Mouse (Mus musculus): Measurements from ENCODE around the gene Gm11733. TPM values are rescaled to one million over a fixed set of nuclear protein-coding genes. Genes with fewer than 3 reads are reported as not detected.
A peak's percentile ranks its signal among the peaks of the same experiment; 100 is the strongest.

Gene Gm11733
- total RNA-seq, 2 experiments from 2014 or later: not detected

DNA sequence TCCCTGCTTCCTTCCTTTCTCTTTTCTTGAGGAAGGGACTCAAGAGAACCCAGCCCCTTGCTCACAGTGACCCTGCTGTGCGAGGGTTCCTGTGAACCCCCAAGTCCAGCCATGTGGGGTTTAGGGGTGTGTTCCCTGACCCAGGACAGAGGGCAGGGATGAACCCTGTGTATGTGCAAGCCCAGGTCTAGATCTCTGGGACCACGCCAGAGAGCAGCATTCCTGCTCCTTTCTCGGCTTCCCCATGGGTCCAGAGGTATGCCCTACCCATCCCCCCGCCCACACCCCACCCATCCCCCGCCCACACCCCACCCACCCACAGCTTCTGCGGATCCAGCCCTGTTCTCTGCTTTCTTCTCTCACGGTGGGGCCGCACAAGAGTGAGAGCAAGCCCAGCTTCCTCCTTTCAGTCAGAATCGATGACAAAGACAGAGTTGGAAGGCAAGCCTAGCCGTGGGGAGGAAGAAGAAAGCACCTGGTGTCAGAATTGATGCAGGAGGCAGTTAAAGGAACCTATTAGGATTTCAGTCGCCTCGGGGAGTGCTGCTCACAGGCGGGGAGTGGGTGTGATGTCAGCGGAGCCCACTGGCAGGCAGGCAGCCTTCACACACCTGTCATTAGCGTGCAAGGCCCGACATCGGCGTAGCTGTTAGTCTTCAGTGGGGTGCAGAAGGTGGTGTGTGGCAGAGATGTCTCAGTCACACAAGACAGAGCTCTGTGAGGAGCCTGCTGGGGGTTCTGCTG is 41.6 kb downstream of the Gm11733 start:
- intact Hi-C loops (cut with DNase I): no loop called here
- no peak for DNase-seq (ENCODE audit: low spot score)

DNA sequence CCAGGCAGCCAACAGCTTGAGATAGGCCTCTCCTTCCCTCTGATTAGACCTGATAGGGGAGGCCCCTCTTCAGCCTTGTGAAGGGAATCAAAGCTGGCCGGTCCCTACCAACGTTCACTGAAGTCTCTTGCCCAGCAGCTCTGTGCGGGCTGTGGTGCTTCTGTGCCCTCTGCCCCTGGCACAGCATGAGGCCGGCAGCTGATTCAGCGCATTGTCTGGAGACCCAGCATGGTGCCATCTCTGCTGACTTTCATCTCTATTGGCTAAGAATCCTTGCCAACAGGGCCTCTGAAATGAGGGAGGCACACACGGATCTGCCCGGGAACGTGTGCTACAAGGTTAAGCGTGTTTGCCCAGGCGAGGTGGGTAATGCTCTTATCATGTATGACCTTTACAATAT is 48.2 kb downstream of the Gm11733 start:
- DNase-seq (ENCODE audit: low spot score): no peak
- intact Hi-C loops (cut with DNase I): no loop called here

DNA sequence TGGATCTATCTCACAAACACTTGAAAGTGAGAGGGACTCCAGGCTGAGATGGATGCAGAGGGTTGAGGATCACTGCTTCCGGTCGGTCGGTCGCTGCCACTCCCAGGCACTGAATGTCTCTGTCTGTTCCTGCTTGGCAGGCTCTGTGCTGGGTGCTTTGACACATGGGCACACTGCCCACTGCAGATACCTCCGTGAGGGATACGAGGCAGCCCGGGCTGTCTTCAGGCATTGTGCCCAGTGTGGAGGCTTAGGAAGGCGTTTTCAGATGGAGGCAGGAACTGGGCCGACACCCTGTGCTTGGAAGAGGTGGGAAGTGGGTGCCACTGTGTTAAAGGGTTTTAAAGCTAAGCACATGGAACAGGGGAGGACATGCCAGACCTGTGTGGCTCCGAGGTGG is 50.7 kb downstream of the Gm11733 start:
- intact Hi-C loops (cut with DNase I): no loop called here
- peak; percentile 44 for DNase-seq (ENCODE audit: low spot score)

- intact Hi-C loops (cut with DNase I): no loop called here
- DNase-seq (ENCODE audit: low spot score): no peak
These were observed 51.5 kb downstream of the Gm11733 start for GRCm38 (mm10) chr11:117535491-117536304.

DNA sequence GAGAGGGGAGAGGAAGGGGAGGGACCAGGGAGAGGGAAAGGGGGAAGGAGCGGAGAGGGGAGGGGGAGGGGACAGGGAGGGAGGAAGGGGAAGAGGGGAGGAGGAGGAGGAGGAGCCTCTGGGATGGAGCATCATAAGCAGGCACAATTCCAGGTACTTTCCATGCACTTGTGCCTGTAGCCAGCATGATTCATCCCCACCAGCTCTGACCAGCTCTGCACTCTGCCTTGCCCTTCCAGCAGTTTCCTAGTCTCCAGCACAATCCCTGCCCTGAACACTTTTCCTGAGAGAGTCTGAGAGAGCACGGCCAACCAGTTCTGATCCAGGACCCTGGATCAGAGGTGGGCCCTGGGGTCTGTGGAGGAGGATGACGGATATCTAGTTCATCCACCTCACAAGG is 52.4 kb downstream of the Gm11733 start:
- DNase-seq (ENCODE audit: low spot score): peak; percentile 58
- intact Hi-C loops (cut with DNase I): no loop called here

Other genes starting within 250 kb of the Gm11733 start
- gene Tnrc6c, start 169.9 kb downstream of the Gm11733 start, total RNA-seq (2021): 10 to 100 TPM; 25.7 to 33.4 TPM

Measured in heart, postnatal 25 days (tissue).